Mouse (Mus musculus): Measurements from ENCODE around the gene Btg3. TPM values are rescaled to one million over a fixed set of nuclear protein-coding genes. Genes with fewer than 3 reads are reported as not detected.

The Btg3 gene
- polyA plus RNA-seq, 1 experiment from 2014 or later = 31.5 TPM

GRCm38 (mm10) chr16:78317960-78318359 lies 59.0 kb downstream of the Btg3 start:
- Histone ChIP-seq H3K36me3 (ENCODE audit: control insufficient read depth, insufficient read depth, low read length) (no peaks in the 10 kb centered on the region), H3K9me3 (ENCODE audit: control insufficient read depth, low read length) (no peaks in the 10 kb centered on the region), H3K4me3 (ENCODE audit: low read depth, low read length) (no peak overlapping the region), H3K27ac (replicated peaks; ENCODE audit: low read depth, low read length) (no peak overlapping the region), H3K4me2 (ENCODE audit: low read depth, severe bottlenecking) (no peak overlapping the region), H3K9ac (ENCODE audit: low read length) (no peak overlapping the region), H3K4me1 (ENCODE audit: control insufficient read depth, insufficient read depth, low read length) (no peaks in the 10 kb centered on the region), H3K27me3 (ENCODE audit: control insufficient read depth, insufficient read depth, low read length) (no peaks in the 10 kb centered on the region)
- 87% methylated on average over 7 of the region's 7 CpGs for WGBS
- DNase-seq (ENCODE audit: low spot score) (no peak), ATAC-seq (ENCODE audit: insufficient number of reproducible peaks, low FRiP score, low TSS enrichment, low read depth) (no peak)

DNA sequence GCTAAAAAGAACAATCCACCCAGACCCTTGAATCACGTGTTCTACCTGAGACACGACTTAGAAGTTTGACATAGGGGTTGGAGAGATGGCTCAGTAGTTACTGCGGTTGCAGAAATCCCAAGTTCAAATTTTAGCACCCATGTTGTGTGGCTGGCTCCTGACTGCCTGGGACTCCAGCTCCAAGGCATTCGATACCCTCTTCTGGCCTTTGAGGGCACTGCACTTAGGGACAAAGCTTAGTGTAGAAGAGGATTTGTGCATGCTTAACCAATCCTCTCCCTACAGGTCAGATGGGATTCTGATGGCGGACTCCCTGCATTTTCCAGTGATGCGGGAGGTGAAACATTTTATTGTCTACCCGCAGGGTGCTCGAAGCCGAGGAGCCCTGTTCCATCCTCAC lies 60.1 kb downstream of the Btg3 start:
- peak; percentile 36 for DNase-seq (ENCODE audit: low spot score)
- 89% methylated on average over 9 of the region's 9 CpGs for WGBS
- H3K4me1 ChIP-seq (ENCODE audit: control insufficient read depth, insufficient read depth, low read length) = no peaks in the 10 kb centered on the region

DNA sequence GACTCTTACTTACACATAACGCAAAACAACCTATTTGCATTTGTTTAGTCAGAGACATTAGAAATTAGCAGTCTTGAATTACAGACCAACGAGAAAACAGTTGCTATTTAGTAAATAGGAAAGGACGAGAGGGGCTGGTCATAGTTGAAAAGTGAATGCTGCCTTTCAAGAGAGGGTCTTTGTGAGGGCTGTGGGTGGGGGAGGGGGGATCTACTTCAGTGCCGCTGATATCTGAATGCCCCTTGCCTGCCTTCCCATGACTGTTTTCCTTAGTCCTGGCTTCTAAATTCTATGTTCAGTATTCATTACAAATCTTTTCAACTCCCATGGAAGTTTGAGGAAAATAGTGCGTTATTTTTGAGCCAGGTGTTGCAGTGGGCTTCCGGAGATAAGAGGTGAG lies 63.0 kb downstream of the Btg3 start:
- no peaks in the 10 kb centered on the region for H3K27me3 ChIP-seq (ENCODE audit: control insufficient read depth, insufficient read depth, low read length)
- DNase-seq (ENCODE audit: low spot score) (no peak), ATAC-seq (ENCODE audit: insufficient number of reproducible peaks, low FRiP score, low TSS enrichment, low read depth) (no peak)
- H3K4me1 ChIP-seq (ENCODE audit: control insufficient read depth, insufficient read depth, low read length) = no peaks in the 10 kb centered on the region
- no peaks in the 10 kb centered on the region for H3K9me3 ChIP-seq (ENCODE audit: control insufficient read depth, low read length)
- H3K27ac ChIP-seq (replicated peaks; ENCODE audit: low read depth, low read length) = no peak overlapping the region
- H3K4me2 ChIP-seq (ENCODE audit: low read depth, severe bottlenecking) = no peak overlapping the region
- no peak overlapping the region for H3K9ac ChIP-seq (ENCODE audit: low read length)
- WGBS = 79% methylated on average over 6 of the region's 6 CpGs
- H3K4me3 ChIP-seq (ENCODE audit: low read depth, low read length) = no peak overlapping the region
- no peaks in the 10 kb centered on the region for H3K36me3 ChIP-seq (ENCODE audit: control insufficient read depth, insufficient read depth, low read length)

More for the DNA sequence above, 60.1 kb downstream of the Btg3 start:
- H3K4me3 ChIP-seq (ENCODE audit: low read depth, low read length) = no peak overlapping the region
- ATAC-seq (ENCODE audit: insufficient number of reproducible peaks, low FRiP score, low TSS enrichment, low read depth) = no peak
- H3K9ac ChIP-seq (ENCODE audit: low read length) = no peak overlapping the region
- H3K36me3 ChIP-seq (ENCODE audit: control insufficient read depth, insufficient read depth, low read length) = no peaks in the 10 kb centered on the region
- H3K9me3 ChIP-seq (ENCODE audit: control insufficient read depth, low read length) = no peaks in the 10 kb centered on the region
- H3K27ac ChIP-seq (replicated peaks; ENCODE audit: low read depth, low read length) = no peak overlapping the region
- no peaks in the 10 kb centered on the region for H3K27me3 ChIP-seq (ENCODE audit: control insufficient read depth, insufficient read depth, low read length)
- H3K4me2 ChIP-seq (ENCODE audit: low read depth, severe bottlenecking) = no peak overlapping the region

DNA sequence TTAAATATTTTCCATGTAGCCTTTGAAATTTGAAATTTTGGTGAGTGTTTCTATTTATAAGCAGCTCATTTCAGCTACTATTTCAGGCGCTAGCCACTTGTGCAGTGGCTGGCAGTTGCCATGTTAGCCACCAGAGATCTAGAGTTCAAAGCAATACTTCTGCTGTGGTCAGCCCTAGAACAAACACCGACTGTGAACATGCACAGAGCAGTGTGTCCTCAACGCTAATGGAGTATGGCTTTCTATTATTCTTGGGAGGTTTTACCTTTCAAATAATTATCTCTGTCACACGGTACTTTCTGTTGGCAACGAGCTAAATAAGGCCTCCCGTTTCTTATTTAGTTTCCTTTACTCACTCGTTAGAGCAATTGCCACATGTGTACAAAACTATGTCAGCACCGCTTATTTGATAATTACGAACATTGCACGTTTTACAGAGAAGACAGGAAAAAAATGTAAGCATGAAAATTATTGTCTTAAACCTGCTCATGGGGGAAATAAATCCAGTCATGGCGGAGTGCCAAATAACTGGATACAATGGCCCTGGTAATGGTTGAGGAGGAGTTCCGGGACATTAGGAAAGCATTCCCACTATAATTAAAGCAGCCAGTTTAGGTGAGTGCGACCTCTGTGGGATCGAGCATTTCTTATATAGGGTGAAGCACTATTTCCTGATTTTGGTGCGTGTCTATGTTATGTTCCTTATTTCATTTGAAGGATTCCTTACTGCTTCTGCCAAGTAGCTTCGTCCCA lies 63.7 kb downstream of the Btg3 start:
- Histone ChIP-seq H3K27ac (replicated peaks; ENCODE audit: low read depth, low read length) (no peak overlapping the region), H3K4me3 (ENCODE audit: low read depth, low read length) (no peak overlapping the region), H3K36me3 (ENCODE audit: control insufficient read depth, insufficient read depth, low read length) (no peaks in the 10 kb centered on the region), H3K27me3 (ENCODE audit: control insufficient read depth, insufficient read depth, low read length) (no peaks in the 10 kb centered on the region), H3K4me1 (ENCODE audit: control insufficient read depth, insufficient read depth, low read length) (no peaks in the 10 kb centered on the region), H3K9me3 (ENCODE audit: control insufficient read depth, low read length) (no peaks in the 10 kb centered on the region), H3K9ac (ENCODE audit: low read length) (no peak overlapping the region), H3K4me2 (ENCODE audit: low read depth, severe bottlenecking) (no peak overlapping the region)
- WGBS = 71% methylated on average over 16 of the region's 16 CpGs
- ATAC-seq (ENCODE audit: insufficient number of reproducible peaks, low FRiP score, low TSS enrichment, low read depth) = no peak
- no peak for DNase-seq (ENCODE audit: low spot score)

DNA sequence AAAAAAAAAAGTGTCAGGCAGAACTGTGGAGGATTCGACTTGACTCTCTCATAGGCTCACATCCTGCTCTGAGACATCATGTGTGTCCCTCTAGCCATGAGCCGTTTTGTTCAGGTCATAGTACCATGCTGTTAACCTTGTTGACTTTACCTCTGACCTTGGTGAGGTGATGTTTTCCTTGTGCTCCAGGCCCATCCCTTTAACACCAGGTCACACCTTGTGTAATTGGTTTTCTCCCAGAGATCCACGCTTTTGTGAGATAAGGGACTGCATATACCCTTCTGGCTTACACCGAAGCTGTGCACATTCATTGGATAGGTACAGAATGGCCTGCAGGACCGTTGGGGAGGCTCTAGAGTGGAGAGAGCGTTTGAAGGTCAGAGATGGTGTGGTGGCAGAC lies 67.7 kb downstream of the Btg3 start:
- Histone ChIP-seq H3K4me2 (ENCODE audit: low read depth, severe bottlenecking) (no peak overlapping the region), H3K9me3 (ENCODE audit: control insufficient read depth, low read length) (no peaks in the 10 kb centered on the region), H3K27ac (replicated peaks; ENCODE audit: low read depth, low read length) (no peak overlapping the region), H3K36me3 (ENCODE audit: control insufficient read depth, insufficient read depth, low read length) (no peaks in the 10 kb centered on the region), H3K4me3 (ENCODE audit: low read depth, low read length) (no peak overlapping the region), H3K4me1 (ENCODE audit: control insufficient read depth, insufficient read depth, low read length) (no peaks in the 10 kb centered on the region), H3K9ac (ENCODE audit: low read length) (no peak overlapping the region), H3K27me3 (ENCODE audit: control insufficient read depth, insufficient read depth, low read length) (no peaks in the 10 kb centered on the region)
- no peak for DNase-seq (ENCODE audit: low spot score)
- ATAC-seq (ENCODE audit: insufficient number of reproducible peaks, low FRiP score, low TSS enrichment, low read depth) = no peak
- 80% methylated on average over 6 of the region's 6 CpGs for WGBS

- no peak overlapping the region for H3K9ac ChIP-seq (ENCODE audit: low read length)
- H3K36me3 ChIP-seq (ENCODE audit: control insufficient read depth, insufficient read depth, low read length) = no peaks in the 10 kb centered on the region
- peaks cover 2% of the 10 kb centered on the region; the same call in 1 of the 2 replicates for H3K4me1 ChIP-seq (ENCODE audit: control insufficient read depth, insufficient read depth, low read length)
- DNase-seq (ENCODE audit: low spot score) (no peak), ATAC-seq (ENCODE audit: insufficient number of reproducible peaks, low FRiP score, low TSS enrichment, low read depth) (no peak)
- no peak overlapping the region for H3K4me2 ChIP-seq (ENCODE audit: low read depth, severe bottlenecking)
- H3K27ac ChIP-seq (replicated peaks; ENCODE audit: low read depth, low read length) = no peak overlapping the region
- no peaks in the 10 kb centered on the region for H3K9me3 ChIP-seq (ENCODE audit: control insufficient read depth, low read length)
- no peaks in the 10 kb centered on the region for H3K27me3 ChIP-seq (ENCODE audit: control insufficient read depth, insufficient read depth, low read length)
- 95% methylated on average over 16 of the region's 16 CpGs for WGBS
- no peak overlapping the region for H3K4me3 ChIP-seq (ENCODE audit: low read depth, low read length)
These were observed 69.4 kb downstream of the Btg3 start for GRCm38 (mm10) chr16:78307476-78308192.

GRCm38 (mm10) chr16:78306606-78307005 lies 70.4 kb downstream of the Btg3 start:
- ATAC-seq (ENCODE audit: insufficient number of reproducible peaks, low FRiP score, low TSS enrichment, low read depth) (no peak), DNase-seq (ENCODE audit: low spot score) (no peak)
- H3K4me1 ChIP-seq (ENCODE audit: control insufficient read depth, insufficient read depth, low read length) = peaks cover 3% of the 10 kb centered on the region; the same call in 1 of the 2 replicates
- no peaks in the 10 kb centered on the region for H3K27me3 ChIP-seq (ENCODE audit: control insufficient read depth, insufficient read depth, low read length)
- 89% methylated on average over 8 of the region's 8 CpGs for WGBS
- no peak overlapping the region for H3K4me3 ChIP-seq (ENCODE audit: low read depth, low read length)
- H3K9me3 ChIP-seq (ENCODE audit: control insufficient read depth, low read length) = no peaks in the 10 kb centered on the region
- no peak overlapping the region for H3K27ac ChIP-seq (replicated peaks; ENCODE audit: low read depth, low read length)
- H3K4me2 ChIP-seq (ENCODE audit: low read depth, severe bottlenecking) = no peak overlapping the region
- no peak overlapping the region for H3K9ac ChIP-seq (ENCODE audit: low read length)
- no peaks in the 10 kb centered on the region for H3K36me3 ChIP-seq (ENCODE audit: control insufficient read depth, insufficient read depth, low read length)

GRCm38 (mm10) chr16:78305606-78306100 lies 71.3 kb downstream of the Btg3 start:
- ATAC-seq (ENCODE audit: insufficient number of reproducible peaks, low FRiP score, low TSS enrichment, low read depth) (no peak), DNase-seq (ENCODE audit: low spot score) (no peak)
- Histone ChIP-seq H3K27ac (replicated peaks; ENCODE audit: low read depth, low read length) (no peak overlapping the region), H3K4me2 (ENCODE audit: low read depth, severe bottlenecking) (no peak overlapping the region), H3K36me3 (ENCODE audit: control insufficient read depth, insufficient read depth, low read length) (no peaks in the 10 kb centered on the region), H3K9ac (ENCODE audit: low read length) (no peak overlapping the region), H3K27me3 (ENCODE audit: control insufficient read depth, insufficient read depth, low read length) (no peaks in the 10 kb centered on the region), H3K4me3 (ENCODE audit: low read depth, low read length) (no peak overlapping the region), H3K9me3 (ENCODE audit: control insufficient read depth, low read length) (no peaks in the 10 kb centered on the region), H3K4me1 (ENCODE audit: control insufficient read depth, insufficient read depth, low read length) (peaks cover 3% of the 10 kb centered on the region; the same call in 1 of the 2 replicates)
- 87% methylated on average over 12 of the region's 12 CpGs for WGBS

Measured in limb, embryonic 11.5 days (tissue).